Mouse (Mus musculus) left cerebral cortex, adult 18-20 months (tissue): Measurements from ENCODE around the gene Chrnd. TPM values are rescaled to one million over a fixed set of nuclear protein-coding genes. Genes with fewer than 3 reads are reported as not detected.

Experiments used
- DNase-seq, 2 experiments: peaks; one replicate each; pipeline ENCODE4 v3.0.0; 2021 to 2022; ENCODE audit warnings: low spot score in 2 of 2, mixed read lengths in 1 of 2
- total RNA-seq, 2 experiments: library from RNA; stranded (reverse); gene quantifications; 2 replicates each; pipeline ENCODE4 v1.2.3; 2021

Gene Chrnd
- total RNA-seq, 2 experiments from 2014 or later, result not detected

- no peak for DNase-seq
Observed at GRCm38 (mm10) chr1:87226409-87227159, 36.2 kb downstream of the Chrnd start.

- DNase-seq, result no peak
Observed at GRCm38 (mm10) chr1:87227160-87227550, 36.7 kb downstream of the Chrnd start.

- DNase-seq, result no peak
Observed at GRCm38 (mm10) chr1:87230606-87231005, 40.2 kb downstream of the Chrnd start.

- DNase-seq, result no peak
Observed at GRCm38 (mm10) chr1:87232197-87232596, 41.8 kb downstream of the Chrnd start.

DNA sequence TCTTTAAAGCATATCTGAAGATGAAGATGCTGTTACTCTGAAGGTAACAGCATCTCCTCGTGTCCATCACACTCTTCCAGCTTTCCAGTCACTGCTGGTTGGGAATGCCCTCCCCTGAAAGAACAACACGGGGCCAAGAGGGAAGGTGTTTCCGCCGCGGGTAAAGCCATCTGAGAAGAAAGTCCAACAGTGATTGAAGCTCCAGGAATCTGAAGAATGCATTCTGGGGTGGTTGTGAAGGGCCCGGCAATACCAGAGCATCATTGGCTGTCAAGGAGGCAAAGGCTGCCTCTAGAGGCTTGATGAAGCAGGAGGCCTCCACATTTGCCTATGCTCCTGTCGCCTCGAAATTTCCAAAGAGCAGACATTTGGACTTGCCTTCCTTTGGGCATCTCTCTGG is 48.6 kb downstream of the Chrnd start:
- no peak for DNase-seq

GRCm38 (mm10) chr1:87243021-87243420 is 52.6 kb downstream of the Chrnd start:
- no peak for DNase-seq

- no peak for DNase-seq
Observed at GRCm38 (mm10) chr1:87245430-87245829, 55.0 kb downstream of the Chrnd start.

DNA sequence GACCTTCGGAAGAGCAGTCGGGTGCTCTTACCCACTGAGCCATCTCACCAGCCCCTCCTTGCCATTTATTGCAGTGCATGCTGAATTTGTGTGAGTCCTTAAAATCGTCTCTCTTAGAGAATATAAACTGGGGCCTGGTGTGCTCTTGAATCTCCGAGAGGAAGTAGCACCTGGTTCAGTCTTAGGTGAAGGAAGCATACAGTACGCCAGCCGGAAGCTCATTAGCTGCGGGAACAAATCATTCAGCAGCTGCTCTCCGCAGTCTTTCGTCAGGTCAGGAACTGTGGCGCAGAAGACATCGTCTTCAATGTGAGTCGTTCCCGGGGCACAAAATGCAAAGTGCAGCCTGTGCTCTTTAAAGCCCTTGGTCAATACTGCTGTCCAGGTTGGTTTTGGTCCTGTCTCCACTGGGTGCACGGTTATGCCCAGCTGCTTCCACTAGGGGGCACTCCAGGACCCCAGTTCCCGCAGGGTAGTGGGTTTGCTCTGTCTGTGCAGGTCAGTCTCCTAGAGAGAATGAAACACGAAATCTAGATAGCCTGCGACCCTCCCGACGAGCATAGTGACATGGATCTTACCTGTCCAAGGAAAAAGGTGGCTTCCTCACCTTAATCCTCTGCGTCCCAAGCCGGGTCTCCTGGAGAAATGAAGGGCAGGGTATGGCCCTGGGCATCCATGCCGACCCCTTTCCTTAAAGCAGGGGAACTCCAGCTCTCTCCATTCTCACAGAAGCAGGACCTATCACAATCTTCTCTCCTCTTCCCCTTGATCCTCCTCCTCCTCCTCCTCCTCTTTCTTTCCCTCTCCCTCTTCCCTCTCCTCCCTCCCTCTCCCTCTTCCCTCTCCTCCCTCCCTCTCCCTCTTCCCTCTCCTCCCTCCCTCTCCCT is 55.8 kb downstream of the Chrnd start:
- peak; percentile 74 to 86 for DNase-seq

Other genes with a start within 250 kb of the Chrnd start
- gene Alppl2, start 100.7 kb upstream of the Chrnd start, total RNA-seq, result not detected
- gene Alpi, start 89.0 kb upstream of the Chrnd start, total RNA-seq, result under 1 TPM in 1 of 2 experiments, not detected in 1; 0.14 TPM
- gene Akp3, start 65.6 kb upstream of the Chrnd start, total RNA-seq, result not detected
- 10 to 100 TPM; 11.1 to 13.4 TPM for gene Ecel1, start 34.1 kb upstream of the Chrnd start, total RNA-seq
- gene Prss56, start 7.3 kb upstream of the Chrnd start, total RNA-seq, result 1 to 10 TPM in 1 of 2 experiments, under 1 TPM in 1; 0.61 to 2.1 TPM
- gene Chrng, start 14.1 kb downstream of the Chrnd start, total RNA-seq, result not detected
- gene Eif4e2, start 23.3 kb downstream of the Chrnd start, total RNA-seq, result 10 to 100 TPM; 57.5 to 58.6 TPM
- gene Efhd1, start 73.8 kb downstream of the Chrnd start, total RNA-seq, result 10 to 100 TPM; 12.6 to 14.7 TPM
- gene Gigyf2, start 136.4 kb downstream of the Chrnd start, total RNA-seq, result 100 to 1,000 TPM; 133 to 144 TPM
- 1 to 10 TPM; 3.1 to 4.5 TPM for gene Kcnj13, start 204.1 kb downstream of the Chrnd start, total RNA-seq